Mouse (Mus musculus) mouse embryonic stem cell (cell line): ENCODE data around the gene Ets1.

Source experiments
- in situ Hi-C, 2 experiments: fragments of 300-500 bp; cut with MboI; formaldehyde crosslinking; loops; 1 replicate in 1 of 2; 3 replicates in 1 of 2; pipeline ENCODE4 v1.14.3; 2019 to 2020; ENCODE audit warnings: low sequenced_read_pairs in 2 of 2, low pct_unique_long_range_greater_than_20kb in 1 of 2, mixed read lengths in 1 of 2; ENCODE audit not compliant: unreplicated experiment in 1 of 2

Ets1 gene

GRCm38 (mm10) chr9:32612861-32613421 is 23.1 kb upstream of the Ets1 start:
- in situ Hi-C loops = loop anchor here (25.0 kb wide), 1 partner anchor 624 kb away; no protein-coding TSS in a partner anchor

GRCm38 (mm10) chr9:32614191-32614590 is 21.8 kb upstream of the Ets1 start:
- in situ Hi-C loops = loop anchor here (25.0 kb wide), 1 partner anchor 623 kb away; no protein-coding TSS in a partner anchor

- in situ Hi-C loops = loop anchor here (25.0 kb wide), 1 partner anchor 622 kb away; no protein-coding TSS in a partner anchor
Observed at GRCm38 (mm10) chr9:32615461-32615860, 20.6 kb upstream of the Ets1 start.

- in situ Hi-C loops = loop anchor here (25.0 kb wide), 1 partner anchor 621 kb away; no protein-coding TSS in a partner anchor
Observed at GRCm38 (mm10) chr9:32615986-32616385, 20.0 kb upstream of the Ets1 start.

- in situ Hi-C loops = loop anchor here (25.0 kb wide), 1 partner anchor 621 kb away; no protein-coding TSS in a partner anchor
Observed at GRCm38 (mm10) chr9:32616516-32617429, 19.2 kb upstream of the Ets1 start.

- in situ Hi-C loops = loop anchor here (25.0 kb wide), 1 partner anchor 620 kb away; no protein-coding TSS in a partner anchor
Observed at GRCm38 (mm10) chr9:32617430-32617768, 18.6 kb upstream of the Ets1 start.

- in situ Hi-C loops = loop anchor here (25.0 kb wide), 1 partner anchor 619 kb away; no protein-coding TSS in a partner anchor
Observed at GRCm38 (mm10) chr9:32618544-32619120, 17.4 kb upstream of the Ets1 start.

- in situ Hi-C loops = loop anchor here (25.0 kb wide), 1 partner anchor 618 kb away; no protein-coding TSS in a partner anchor
Observed at GRCm38 (mm10) chr9:32619661-32620060, 16.4 kb upstream of the Ets1 start.

- in situ Hi-C loops = loop anchor here (25.0 kb wide), 1 partner anchor 617 kb away; no protein-coding TSS in a partner anchor
Observed at GRCm38 (mm10) chr9:32620446-32620845, 15.6 kb upstream of the Ets1 start.

- in situ Hi-C loops = no loop called here
Observed at GRCm38 (mm10) chr9:32629385-32629981, 6.5 kb upstream of the Ets1 start.

GRCm38 (mm10) chr9:32631341-32631740 is 4.7 kb upstream of the Ets1 start:
- in situ Hi-C loops = no loop called here

GRCm38 (mm10) chr9:32632237-32632636 is 3.8 kb upstream of the Ets1 start:
- in situ Hi-C loops = no loop called here

- in situ Hi-C loops = no loop called here
Observed at GRCm38 (mm10) chr9:32644981-32645380, 9.0 kb downstream of the Ets1 start.

GRCm38 (mm10) chr9:32645475-32645874 is 9.5 kb downstream of the Ets1 start:
- in situ Hi-C loops = no loop called here

- in situ Hi-C loops = no loop called here
Observed at GRCm38 (mm10) chr9:32646539-32647258, 10.7 kb downstream of the Ets1 start.

GRCm38 (mm10) chr9:32647506-32648250 is 11.7 kb downstream of the Ets1 start:
- in situ Hi-C loops = no loop called here

- in situ Hi-C loops = no loop called here
Observed at GRCm38 (mm10) chr9:32648286-32648685, 12.3 kb downstream of the Ets1 start.
